Comparison of ENCODE assay signal across 13 mouse cellular contexts in genomic region chr1:175950851-175951250, GRCm38 (mm10). TPM values are rescaled to one million over a fixed set of nuclear protein-coding genes. Genes with fewer than 3 reads are reported as not detected.
"Had no signal": no experiment of that assay in that cellular context is flagged by ENCODE, and none has a peak within 500 bp of the region (broad histone marks: within the 10 kb centered on the region; RNA-seq: fewer than 3 reads in every experiment).

No protein-coding gene starts in this region.

- DNase-seq: retina, postnatal 1 day; right cerebral cortex, adult 18-20 months; right cerebral cortex, postnatal 14 days; right cerebral cortex, postnatal 25 days; right cerebral cortex, postnatal 4 days; spleen, adult 18-20 months; thymus, adult 18-20 months; thymus, adult 2 months; thymus, postnatal 14 days; thymus, postnatal 25 days; thymus, postnatal 36 days; thymus, postnatal 4 days had no signal

RNA-seq across cellular contexts. Expression of gene Rbm8a2, which starts 28.1 kb away (rescaled TPM):
- total RNA-seq: neutrophil, adult 5-6 weeks had no signal

RNA-seq across cellular contexts. Expression of gene Gm38100, which starts 30.7 kb away (rescaled TPM):
- total RNA-seq: neutrophil, adult 5-6 weeks had no signal
